Mouse (Mus musculus) gastrocnemius, postnatal 10 days (tissue): Measurements from ENCODE around the gene Zbtb1. TPM values are rescaled to one million over a fixed set of nuclear protein-coding genes. Genes with fewer than 3 reads are reported as not detected.

ENCODE experiments used
- total RNA-seq, 2 experiments: library from RNA; stranded (reverse); gene quantifications; 2 replicates each; pipeline ENCODE4 v1.2.3; 2021

Gene Zbtb1
- total RNA-seq, 2 experiments from 2014 or later: 5.1 to 7.0 TPM

Other genes starting within 250 kb of the Zbtb1 start
- under 1 TPM; 0.07 to 0.09 TPM for gene Esr2, start 193.0 kb upstream of the Zbtb1 start, total RNA-seq
- not detected for gene Tex21, start 123.5 kb upstream of the Zbtb1 start, total RNA-seq
- 10 to 100 TPM; 30.3 to 30.4 TPM for gene Mthfd1, start 115.0 kb upstream of the Zbtb1 start, total RNA-seq
- 1 to 10 TPM; 1.8 to 2.1 TPM for gene Akap5, start 45.4 kb upstream of the Zbtb1 start, total RNA-seq
- 10 to 100 TPM; 10.6 to 11.0 TPM for gene Zbtb25, start 664 bp upstream of the Zbtb1 start, total RNA-seq
- gene Hspa2, start 33.9 kb downstream of the Zbtb1 start, total RNA-seq: 1 to 10 TPM; 7.4 to 8.7 TPM
- under 1 TPM; 0.34 to 0.38 TPM for gene Ppp1r36, start 47.3 kb downstream of the Zbtb1 start, total RNA-seq
- 10 to 100 TPM; 13.6 to 18.5 TPM for gene Plekhg3, start 160.6 kb downstream of the Zbtb1 start, total RNA-seq